Mouse (Mus musculus) ovary, postnatal 36 days (tissue): ENCODE results near the gene Sumf2.

Experiments
- DNase-seq: peaks from one replicate; pipeline ENCODE4 v3.0.0; 2022; ENCODE audit warnings: low spot score, mixed read lengths

Sumf2 gene

DNA sequence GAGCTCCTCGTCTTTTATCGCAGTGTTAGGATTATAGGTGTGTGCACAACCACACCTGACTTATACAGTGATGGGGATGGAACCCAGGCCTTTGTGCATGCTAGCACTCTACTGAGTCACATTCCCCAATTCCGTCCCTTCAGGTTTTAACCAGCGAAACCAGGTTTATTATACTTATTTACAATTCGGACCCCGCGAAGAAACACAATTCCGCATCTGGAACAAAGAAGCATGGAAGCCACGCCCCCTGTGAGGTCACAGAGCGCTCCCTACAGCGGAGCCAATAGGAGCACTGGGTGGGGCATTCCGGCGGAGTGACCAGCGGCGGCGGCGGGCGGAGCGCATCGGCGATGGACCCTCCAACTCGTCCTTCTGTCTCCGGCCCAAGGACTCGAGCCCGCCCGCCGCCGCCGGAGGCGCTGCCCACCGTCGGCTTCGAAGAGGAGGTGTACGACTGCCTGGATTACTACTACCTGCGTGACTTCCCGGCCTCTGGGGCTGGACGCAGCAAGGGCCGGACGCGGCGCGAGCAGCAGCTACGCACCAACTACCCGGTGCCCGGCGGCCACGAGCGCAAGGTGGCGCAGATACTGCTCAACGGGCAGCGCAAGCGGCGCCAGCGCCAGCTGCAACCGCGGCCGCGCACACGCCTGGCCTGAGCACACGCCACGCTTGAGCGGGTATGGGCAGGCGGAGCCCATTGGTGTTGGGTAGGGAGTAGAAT is 61.6 kb downstream of the Sumf2 start, which contains the start of gene Nupr1l:
Gene Nupr1l, plus strand, starts transcription at position 299 of the 724 bp plus-strand sequence.
- peak; percentile 90 for DNase-seq

DNA sequence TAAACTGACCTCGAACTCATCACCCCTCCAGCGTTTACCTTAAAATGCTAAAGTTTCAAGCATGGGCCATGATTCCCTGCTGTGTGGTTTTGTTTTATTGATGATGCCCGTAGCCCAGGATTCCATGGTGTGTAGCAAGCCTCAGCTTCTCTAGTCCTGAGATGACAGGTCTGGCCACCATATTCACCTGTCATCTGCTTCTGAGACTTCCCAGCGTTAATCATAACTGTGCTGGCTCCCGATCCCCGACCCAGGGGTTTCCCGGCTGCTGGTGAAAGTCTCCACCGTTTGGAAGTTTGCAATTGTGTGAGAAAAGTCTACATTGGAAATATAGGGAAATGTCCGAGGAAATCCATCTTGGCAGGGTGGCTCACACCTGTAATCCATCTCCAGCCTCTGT is 62.4 kb downstream of the Sumf2 start:
- no peak for DNase-seq

DNA sequence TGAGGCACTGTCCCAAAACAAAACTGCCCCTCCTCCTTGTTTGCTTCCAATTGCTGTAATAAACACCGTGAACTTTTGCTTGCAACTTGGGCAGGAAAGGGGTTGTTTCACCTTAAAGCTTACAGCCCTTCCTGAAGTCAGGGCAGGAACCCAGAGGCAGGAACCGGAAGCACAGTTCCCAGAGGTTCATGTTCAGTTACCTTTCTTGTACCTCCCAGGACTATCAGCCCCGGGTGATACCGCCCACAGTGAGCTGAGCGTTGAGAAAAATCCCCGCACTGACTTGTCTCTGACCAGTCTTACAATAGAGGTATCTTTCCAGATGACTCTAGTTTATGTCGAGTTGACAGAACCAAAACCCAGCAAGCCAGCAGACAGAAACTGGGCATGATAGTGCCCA is 62.8 kb downstream of the Sumf2 start:
- DNase-seq = no peak
